Mouse (Mus musculus): Measurements from ENCODE around the gene Nagk. TPM values are rescaled to one million over a fixed set of nuclear protein-coding genes. Genes with fewer than 3 reads are reported as not detected.
"Not testable (repeated sequence)": the region's sequence is repeated elsewhere in the genome, so short reads cannot be mapped to it uniquely, and the experiment has no call there.

Nagk gene
- polyA plus RNA-seq, 1 experiment, result 37.3 TPM

DNA sequence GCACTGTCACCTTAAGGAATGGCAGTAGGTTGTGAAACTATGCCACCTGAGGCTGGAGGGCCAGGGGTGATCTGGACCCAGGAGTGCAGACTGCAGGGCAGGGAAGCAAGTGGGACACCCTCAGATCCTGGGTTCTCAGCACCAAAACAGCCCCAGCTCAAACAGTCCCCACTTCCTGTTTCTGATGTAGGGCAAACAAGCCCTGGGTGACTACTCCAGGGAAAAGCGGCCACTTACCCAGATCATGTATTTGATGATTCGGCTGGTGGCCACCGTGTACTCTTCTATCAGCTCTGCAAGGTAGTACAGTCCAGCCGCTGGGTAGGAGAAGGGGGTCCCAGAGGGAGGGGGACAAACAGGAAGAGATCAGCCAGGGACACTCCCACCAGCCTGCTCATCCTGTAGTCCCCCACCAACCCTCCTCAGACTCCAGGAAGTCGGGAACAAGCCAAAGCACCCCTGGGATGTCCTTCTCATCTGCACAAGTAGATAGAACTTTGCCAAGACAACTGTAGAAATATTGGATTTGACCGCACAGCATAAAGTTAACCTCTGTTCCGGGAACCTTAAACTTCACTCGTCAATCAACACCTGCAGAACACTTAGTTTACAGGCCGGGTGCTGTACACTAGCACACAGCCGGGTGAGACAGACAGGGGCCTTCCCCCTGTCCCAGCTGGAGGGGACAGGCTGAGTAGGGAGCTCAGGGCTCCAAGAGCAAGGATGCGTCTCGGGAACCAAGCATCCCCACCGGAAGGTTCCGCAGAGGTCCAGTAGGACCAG lies 19.8 kb upstream of the Nagk start:
- Histone ChIP-seq H3K27me3 (ENCODE audit: control insufficient read depth, insufficient read depth, insufficient read length) (no peaks in the 10 kb centered on the region), H3K79me3 (ENCODE audit: low read depth) (peaks cover 11% of the 10 kb centered on the region), H3K4me3 (ENCODE audit: insufficient read depth, poor library complexity, severe bottlenecking) (peak overlapping the region; percentile 96), H3K36me3 (ENCODE audit: control insufficient read depth, insufficient read depth) (peaks cover 13% of the 10 kb centered on the region), H3K79me2 (ENCODE audit: control insufficient read depth, insufficient read depth) (peaks cover 29% of the 10 kb centered on the region), H3ac (ENCODE audit: control insufficient read depth, insufficient read length, low read depth) (peak overlapping the region; percentile 95)
- no peak for TF ChIP-seq MYOG (IDR thresholded peaks at IDR 0.05; ENCODE audit: control insufficient read depth, extremely low read depth, insufficient read length)
- TF ChIP-seq CEBPB (IDR thresholded peaks at IDR 0.05; ENCODE audit: low read depth), result no peak
- TF ChIP-seq FOSL1 (IDR thresholded peaks at IDR 0.05; ENCODE audit: insufficient read depth, low read length, poor library complexity, severe bottlenecking), result no peak
- no peak for TF ChIP-seq MAX (IDR thresholded peaks at IDR 0.05)
- no peak for TF ChIP-seq CTCF (IDR thresholded peaks at IDR 0.05; ENCODE audit: control insufficient read depth, insufficient read depth, insufficient read length)
- no peak for TF ChIP-seq MYOD1 (IDR thresholded peaks at IDR 0.05; ENCODE audit: control insufficient read depth, insufficient read length, low read depth)
- no peak for TF ChIP-seq USF1 (IDR thresholded peaks at IDR 0.05; ENCODE audit: low read depth)

DNA sequence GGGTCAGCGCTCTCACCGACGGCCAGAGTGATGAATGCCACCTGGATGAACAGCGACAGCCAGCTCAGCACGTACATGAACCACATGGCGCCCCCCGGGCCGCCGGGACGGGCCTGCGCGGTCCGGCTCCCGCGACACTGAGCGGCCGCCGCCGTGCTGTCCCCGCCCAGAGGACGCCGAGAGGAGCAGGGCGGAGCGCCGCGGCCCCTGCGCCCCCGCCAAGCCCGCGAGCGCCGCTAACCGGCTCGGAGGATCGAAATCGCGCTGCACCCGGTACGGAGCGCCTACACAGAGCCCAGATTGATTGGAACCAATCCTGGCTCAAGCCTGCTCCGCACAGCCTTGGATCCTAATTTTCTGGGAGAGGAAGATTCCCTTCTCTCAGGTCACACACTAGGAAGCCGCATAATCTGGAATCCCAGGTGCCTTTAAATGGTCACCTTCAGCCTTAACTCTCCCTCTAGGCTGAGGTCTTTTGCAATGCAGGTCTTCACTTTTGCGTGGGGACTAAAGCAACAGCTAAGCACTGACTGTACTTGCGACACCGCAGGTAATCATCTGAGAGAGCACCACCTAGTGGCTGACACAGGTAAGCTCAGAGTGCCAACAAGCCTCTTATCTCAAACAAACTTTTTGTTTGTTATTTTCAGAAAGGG lies 19.0 kb upstream of the Nagk start, which contains the start of gene Tex261:
Gene Tex261 (minus strand): TSS at position 176 of the 656 bp plus-strand sequence.
- peak within 1 kb of the TSS; percentile 96 for H3K4me3 ChIP-seq (ENCODE audit: insufficient read depth, poor library complexity, severe bottlenecking)
- H3ac ChIP-seq (ENCODE audit: control insufficient read depth, insufficient read length, low read depth), result peak within 1 kb of the TSS; percentile 95
- H3K36me3 ChIP-seq (ENCODE audit: control insufficient read depth, insufficient read depth), result peaks cover 13% of the 10 kb centered on the region
- H3K79me2 ChIP-seq (ENCODE audit: control insufficient read depth, insufficient read depth), result peaks cover 29% of the 10 kb centered on the region
- no peak for TF ChIP-seq FOSL1 (IDR thresholded peaks at IDR 0.05; ENCODE audit: insufficient read depth, low read length, poor library complexity, severe bottlenecking)
- TF ChIP-seq CTCF (IDR thresholded peaks at IDR 0.05; ENCODE audit: control insufficient read depth, insufficient read depth, insufficient read length), result peak; percentile 93
- no peak for TF ChIP-seq USF1 (IDR thresholded peaks at IDR 0.05; ENCODE audit: low read depth)
- TF ChIP-seq MYOG (IDR thresholded peaks at IDR 0.05; ENCODE audit: control insufficient read depth, extremely low read depth, insufficient read length), result no peak
- TF ChIP-seq CEBPB (IDR thresholded peaks at IDR 0.05; ENCODE audit: low read depth), result peak; percentile 80
- TF ChIP-seq MAX (IDR thresholded peaks at IDR 0.05), result peak; percentile 28
- TF ChIP-seq MYOD1 (IDR thresholded peaks at IDR 0.05; ENCODE audit: control insufficient read depth, insufficient read length, low read depth), result no peak
- no peaks in the 10 kb centered on the region for H3K27me3 ChIP-seq (ENCODE audit: control insufficient read depth, insufficient read depth, insufficient read length)
- peaks cover 11% of the 10 kb centered on the region for H3K79me3 ChIP-seq (ENCODE audit: low read depth)

DNA sequence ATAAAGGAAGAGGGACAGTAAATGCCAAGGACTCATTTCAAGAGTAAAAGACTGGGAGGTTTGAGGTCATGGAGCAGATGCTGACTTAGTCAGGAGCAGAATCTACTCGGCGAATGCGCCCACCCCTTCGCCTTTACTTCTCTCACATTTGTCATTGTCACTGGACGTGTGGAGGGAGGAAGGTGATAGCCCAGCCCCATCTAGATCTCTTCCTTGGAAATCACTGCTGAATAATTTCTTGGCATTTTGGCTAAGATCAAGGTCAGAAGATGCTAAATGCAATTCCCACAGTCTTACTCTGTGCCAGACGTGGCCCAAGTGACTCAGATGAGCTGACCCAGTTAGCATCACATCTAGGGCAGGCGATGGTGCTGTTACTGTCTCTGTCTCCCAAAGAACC lies 16.5 kb upstream of the Nagk start:
- Histone ChIP-seq H3K79me3 (ENCODE audit: low read depth) (peaks cover 11% of the 10 kb centered on the region), H3K79me2 (ENCODE audit: control insufficient read depth, insufficient read depth) (peaks cover 22% of the 10 kb centered on the region), H3K36me3 (ENCODE audit: control insufficient read depth, insufficient read depth) (peaks cover 2% of the 10 kb centered on the region), H3K27me3 (ENCODE audit: control insufficient read depth, insufficient read depth, insufficient read length) (no peaks in the 10 kb centered on the region), H3ac (ENCODE audit: control insufficient read depth, insufficient read length, low read depth) (no peak overlapping the region), H3K4me3 (ENCODE audit: insufficient read depth, poor library complexity, severe bottlenecking) (no peak overlapping the region)
- TF ChIP-seq CEBPB (IDR thresholded peaks at IDR 0.05; ENCODE audit: low read depth), result no peak
- TF ChIP-seq USF1 (IDR thresholded peaks at IDR 0.05; ENCODE audit: low read depth), result no peak

DNA sequence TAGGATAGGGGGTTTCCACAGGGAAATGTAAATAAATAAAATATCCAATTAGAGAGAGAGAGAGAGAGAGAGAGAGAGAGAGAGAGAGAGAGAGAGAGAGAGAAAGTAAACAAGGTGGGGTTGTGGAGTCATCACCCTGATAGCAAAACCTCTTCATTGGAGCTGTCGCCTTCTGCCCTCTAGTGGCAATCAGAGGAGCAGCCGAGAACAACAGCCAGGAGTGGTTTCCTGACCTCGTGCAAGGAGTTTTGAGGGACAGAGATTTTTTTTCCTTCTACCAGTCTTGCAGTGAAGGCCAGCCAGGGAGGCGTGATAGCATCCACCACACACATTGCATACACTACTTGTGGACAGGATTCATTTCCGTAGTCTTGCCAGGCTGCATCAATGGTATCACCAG lies 15.8 kb upstream of the Nagk start:
- Histone ChIP-seq H3K36me3 (ENCODE audit: control insufficient read depth, insufficient read depth) (no peaks in the 10 kb centered on the region), H3K4me3 (ENCODE audit: insufficient read depth, poor library complexity, severe bottlenecking) (no peak overlapping the region), H3ac (ENCODE audit: control insufficient read depth, insufficient read length, low read depth) (no peak overlapping the region), H3K79me2 (ENCODE audit: control insufficient read depth, insufficient read depth) (peaks cover 15% of the 10 kb centered on the region), H3K27me3 (ENCODE audit: control insufficient read depth, insufficient read depth, insufficient read length) (no peaks in the 10 kb centered on the region), H3K79me3 (ENCODE audit: low read depth) (peaks cover 9% of the 10 kb centered on the region)
- TF ChIP-seq FOSL1 (IDR thresholded peaks at IDR 0.05; ENCODE audit: insufficient read depth, low read length, poor library complexity, severe bottlenecking), result no peak
- peak; percentile 59 for TF ChIP-seq CTCF (IDR thresholded peaks at IDR 0.05; ENCODE audit: control insufficient read depth, insufficient read depth, insufficient read length)

DNA sequence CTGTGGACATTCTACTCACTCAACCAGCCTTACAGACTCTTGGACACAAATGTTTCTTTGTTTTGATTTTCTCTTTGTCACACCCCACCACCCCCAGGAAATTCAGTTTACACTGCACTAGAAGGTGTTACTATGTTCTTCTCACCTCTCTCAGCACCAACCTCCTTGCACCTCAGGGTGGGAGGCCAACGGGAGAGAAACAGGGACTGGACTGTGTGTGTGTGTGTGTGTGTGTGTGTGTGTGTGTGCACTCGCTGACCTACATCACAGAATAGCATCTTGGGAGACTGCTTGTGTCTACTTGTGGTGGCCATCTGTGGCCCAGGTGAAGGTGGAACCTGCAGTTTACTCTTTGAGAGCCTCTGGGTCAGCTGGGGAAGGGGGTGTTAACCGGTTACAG lies 8.4 kb upstream of the Nagk start:
- Histone ChIP-seq H3K79me2 (ENCODE audit: control insufficient read depth, insufficient read depth) (no peaks in the 10 kb centered on the region), H3ac (ENCODE audit: control insufficient read depth, insufficient read length, low read depth) (no peak overlapping the region), H3K27me3 (ENCODE audit: control insufficient read depth, insufficient read depth, insufficient read length) (peaks cover 12% of the 10 kb centered on the region), H3K79me3 (ENCODE audit: low read depth) (no peaks in the 10 kb centered on the region), H3K36me3 (ENCODE audit: control insufficient read depth, insufficient read depth) (no peaks in the 10 kb centered on the region), H3K4me3 (ENCODE audit: insufficient read depth, poor library complexity, severe bottlenecking) (no peak overlapping the region)
- TF ChIP-seq FOSL1 (IDR thresholded peaks at IDR 0.05; ENCODE audit: insufficient read depth, low read length, poor library complexity, severe bottlenecking) (no peak), CTCF (IDR thresholded peaks at IDR 0.05; ENCODE audit: control insufficient read depth, insufficient read depth, insufficient read length) (no peak), MYOD1 (IDR thresholded peaks at IDR 0.05; ENCODE audit: control insufficient read depth, insufficient read length, low read depth) (no peak), MYOG (IDR thresholded peaks at IDR 0.05; ENCODE audit: control insufficient read depth, extremely low read depth, insufficient read length) (no peak), CEBPB (IDR thresholded peaks at IDR 0.05; ENCODE audit: low read depth) (no peak), USF1 (IDR thresholded peaks at IDR 0.05; ENCODE audit: low read depth) (no peak), MAX (IDR thresholded peaks at IDR 0.05) (no peak)

DNA sequence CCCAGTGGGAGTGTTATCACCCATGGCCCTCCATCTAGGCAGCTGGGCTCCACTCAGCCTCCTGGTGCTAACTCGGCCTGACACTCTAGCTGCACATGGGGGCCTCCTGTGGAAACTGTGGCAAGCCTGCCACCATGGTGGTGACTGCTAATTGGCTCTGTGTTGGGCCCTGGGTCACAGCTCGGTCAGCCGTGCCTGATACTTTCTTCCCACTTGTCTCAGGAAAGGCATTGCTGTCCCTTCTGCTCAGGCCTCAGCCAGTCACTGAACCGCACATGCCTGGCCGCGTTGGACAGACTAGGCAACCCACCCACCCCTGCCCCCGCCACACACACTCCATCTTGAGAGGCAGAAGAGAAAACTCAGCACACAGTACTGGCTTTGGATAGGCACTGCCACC lies 6.2 kb upstream of the Nagk start:
- Histone ChIP-seq H3K79me3 (ENCODE audit: low read depth) (no peaks in the 10 kb centered on the region), H3K4me3 (ENCODE audit: insufficient read depth, poor library complexity, severe bottlenecking) (no peak overlapping the region), H3K36me3 (ENCODE audit: control insufficient read depth, insufficient read depth) (no peaks in the 10 kb centered on the region), H3K79me2 (ENCODE audit: control insufficient read depth, insufficient read depth) (no peaks in the 10 kb centered on the region), H3ac (ENCODE audit: control insufficient read depth, insufficient read length, low read depth) (no peak overlapping the region), H3K27me3 (ENCODE audit: control insufficient read depth, insufficient read depth, insufficient read length) (peaks cover 12% of the 10 kb centered on the region)
- no peak for TF ChIP-seq FOSL1 (IDR thresholded peaks at IDR 0.05; ENCODE audit: insufficient read depth, low read length, poor library complexity, severe bottlenecking)
- TF ChIP-seq MYOD1 (IDR thresholded peaks at IDR 0.05; ENCODE audit: control insufficient read depth, insufficient read length, low read depth), result no peak
- TF ChIP-seq USF1 (IDR thresholded peaks at IDR 0.05; ENCODE audit: low read depth), result no peak
- no peak for TF ChIP-seq MAX (IDR thresholded peaks at IDR 0.05)
- TF ChIP-seq CEBPB (IDR thresholded peaks at IDR 0.05; ENCODE audit: low read depth), result no peak
- no peak for TF ChIP-seq MYOG (IDR thresholded peaks at IDR 0.05; ENCODE audit: control insufficient read depth, extremely low read depth, insufficient read length)
- TF ChIP-seq CTCF (IDR thresholded peaks at IDR 0.05; ENCODE audit: control insufficient read depth, insufficient read depth, insufficient read length), result no peak

DNA sequence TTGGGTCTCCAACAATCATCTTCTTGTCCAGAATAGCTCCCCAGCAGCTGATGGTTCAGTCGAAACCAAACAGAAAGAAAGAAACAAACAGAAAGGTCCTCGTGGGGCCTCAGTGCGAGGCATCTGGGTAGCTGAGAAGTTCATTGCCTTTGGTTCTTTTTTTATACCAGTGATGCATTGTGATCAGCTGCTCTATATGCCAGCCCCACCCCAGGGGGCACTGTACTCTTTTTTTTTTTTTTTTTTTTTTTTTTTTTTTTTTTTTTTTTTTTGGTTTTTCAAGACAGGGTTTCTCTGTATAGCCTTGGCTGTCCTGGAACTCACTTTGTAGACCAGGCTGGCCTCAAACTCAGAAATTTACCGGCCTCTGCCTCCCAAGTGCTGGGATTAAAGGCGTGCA lies 4.2 kb upstream of the Nagk start:
- not testable (repeated sequence) for H3K27me3 ChIP-seq (ENCODE audit: control insufficient read depth, insufficient read depth, insufficient read length); H3K79me3 ChIP-seq (ENCODE audit: low read depth); H3K36me3 ChIP-seq (ENCODE audit: control insufficient read depth, insufficient read depth); H3ac ChIP-seq (ENCODE audit: control insufficient read depth, insufficient read length, low read depth); H3K4me3 ChIP-seq (ENCODE audit: insufficient read depth, poor library complexity, severe bottlenecking); H3K79me2 ChIP-seq (ENCODE audit: control insufficient read depth, insufficient read depth)
